Mouse (Mus musculus) lung, adult 2 months (tissue): Measurements from ENCODE around the gene Gyg.

ENCODE experiments used
- CTCF ChIP-seq: fragments of 200-500 bp; IDR thresholded peaks from 2 replicates; pipeline ENCODE4 v1.5.1; 2011; ENCODE audit warnings: mild to moderate bottlenecking, low read length, control low read depth; ENCODE audit not compliant: insufficient read depth
- POLR2A ChIP-seq: fragments of 200-500 bp; IDR thresholded peaks from 2 replicates; pipeline ENCODE4 v1.6.1; 2011; ENCODE audit warnings: low read depth, mild to moderate bottlenecking, control low read depth, low read length, borderline replicate concordance; ENCODE audit errors: extremely low read depth

- TF ChIP-seq CTCF, result no peak
- TF ChIP-seq POLR2A, result no peak
Measured at GRCm38 (mm10) chr3:20141679-20142078, 13.4 kb downstream of the Gyg start.
